Mouse (Mus musculus): ENCODE measurements around the gene Fam20c. TPM values are rescaled to one million over a fixed set of nuclear protein-coding genes. Genes with fewer than 3 reads are reported as not detected.

Fam20c gene
- polyA plus RNA-seq, 1 experiment from 2014 or later: 16.7 TPM

DNA sequence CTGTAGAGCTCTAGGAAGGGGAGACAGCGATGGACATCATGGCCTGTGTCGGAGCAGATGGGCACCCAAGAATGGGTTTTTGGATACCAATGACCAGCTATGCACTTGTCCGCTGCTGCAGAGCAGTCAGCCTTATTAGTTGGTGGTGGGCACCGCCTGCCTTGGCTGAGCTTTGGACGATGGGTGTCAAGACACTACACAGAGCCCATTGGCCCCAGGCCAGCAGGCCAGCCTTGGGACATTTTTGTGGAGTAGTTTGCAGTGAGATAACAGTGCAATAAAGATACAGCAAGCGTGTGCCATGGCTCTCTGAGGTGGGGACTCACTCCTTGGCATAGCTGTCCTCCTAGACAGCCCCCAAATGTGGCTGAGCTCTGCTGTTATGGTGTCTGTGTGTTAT, 55.5 kb downstream of the Fam20c start:
- WGBS: 96% methylated on average over 6 of the region's 6 CpGs
- Histone ChIP-seq H3K9ac (ENCODE audit: low read depth, low read length) (no peak overlapping the region), H3K9me3 (ENCODE audit: control insufficient read depth, low read length) (no peaks in the 10 kb centered on the region), H3K4me2 (ENCODE audit: low read depth, low read length) (no peak overlapping the region), H3K4me3 (ENCODE audit: low read depth, low read length) (no peak overlapping the region), H3K27ac (replicated peaks; ENCODE audit: low read depth, low read length) (no peak overlapping the region), H3K27me3 (replicated peaks; ENCODE audit: control insufficient read depth, insufficient read depth, low read length) (no peaks in the 10 kb centered on the region), H3K4me1 (ENCODE audit: control insufficient read depth, insufficient read depth, low read length) (no peaks in the 10 kb centered on the region), H3K36me3 (ENCODE audit: control insufficient read depth, insufficient read depth, low read length) (no peaks in the 10 kb centered on the region)
- DNase-seq (ENCODE audit: low spot score) (no peak), ATAC-seq (ENCODE audit: low read depth) (no peak)

DNA sequence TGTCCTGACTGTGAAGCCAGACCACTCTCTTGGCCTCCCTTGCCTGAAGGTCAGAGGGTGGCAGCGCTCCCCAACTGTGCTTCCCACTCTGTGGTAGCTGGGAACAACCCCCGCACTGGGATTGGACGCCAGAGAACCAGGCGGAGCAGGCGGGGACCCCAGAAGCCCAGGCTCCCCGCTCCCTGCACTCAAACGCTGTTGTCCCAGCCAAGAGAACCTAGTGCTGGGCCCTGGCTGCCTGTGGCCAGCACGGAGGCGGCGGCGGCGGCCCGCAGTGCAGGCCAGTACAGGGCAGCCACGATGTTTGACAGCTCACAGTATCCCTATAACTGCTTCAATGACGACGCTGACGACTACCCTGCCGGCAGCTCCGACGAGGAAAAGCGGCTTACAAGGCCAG, 65.5 kb downstream of the Fam20c start, which contains the start of gene Gm5294:
Gene Gm5294, plus strand, starts transcription at position 301 of the 400 bp plus-strand sequence.
- Histone ChIP-seq H3K9me3 (ENCODE audit: control insufficient read depth, low read length) (peaks cover 8% of the 10 kb centered on the region; the same call in 1 of the 2 replicates), H3K27me3 (replicated peaks; ENCODE audit: control insufficient read depth, insufficient read depth, low read length) (peaks cover 59% of the 10 kb centered on the region), H3K36me3 (ENCODE audit: control insufficient read depth, insufficient read depth, low read length) (no peaks in the 10 kb centered on the region), H3K4me1 (ENCODE audit: control insufficient read depth, insufficient read depth, low read length) (peaks cover 8% of the 10 kb centered on the region), H3K9ac (ENCODE audit: low read depth, low read length) (no peak within 1 kb of the TSS), H3K4me2 (ENCODE audit: low read depth, low read length) (peak within 1 kb of the TSS; percentile 66), H3K27ac (replicated peaks; ENCODE audit: low read depth, low read length) (no peak within 1 kb of the TSS), H3K4me3 (ENCODE audit: low read depth, low read length) (peak within 1 kb of the TSS; percentile 37)
- WGBS: 6% methylated on average over 18 of the region's 21 CpGs
- ATAC-seq (ENCODE audit: low read depth): no peak
- no peak for DNase-seq (ENCODE audit: low spot score)

DNA sequence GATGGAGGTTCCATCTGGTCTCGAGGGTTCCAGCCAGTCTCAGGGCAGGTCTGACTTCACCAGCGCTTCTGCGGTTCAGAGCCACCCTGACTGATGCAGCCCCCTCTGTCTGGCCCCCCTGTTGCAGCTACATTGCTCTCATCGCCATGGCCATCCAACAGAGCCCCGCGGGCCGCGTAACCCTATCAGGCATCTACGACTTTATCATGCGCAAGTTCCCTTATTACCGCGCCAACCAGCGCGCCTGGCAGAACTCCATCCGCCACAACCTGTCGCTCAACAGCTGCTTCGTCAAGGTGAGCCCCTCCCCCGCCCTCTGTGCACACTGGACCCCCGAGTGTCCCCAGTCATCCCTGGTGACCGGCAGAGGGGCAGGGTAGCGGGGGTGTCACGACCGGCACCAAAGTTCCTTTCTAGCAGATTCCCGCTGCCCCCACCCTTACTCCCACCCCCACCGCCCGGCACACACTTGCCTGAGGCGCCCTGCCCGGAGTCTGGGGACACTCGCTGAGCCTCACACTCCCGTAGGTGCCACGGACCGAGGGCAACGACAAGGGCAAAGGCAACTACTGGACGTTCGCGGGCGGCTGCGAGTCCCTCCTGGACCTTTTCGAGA, 66.5 kb downstream of the Fam20c start:
- no peak overlapping the region for H3K9ac ChIP-seq (ENCODE audit: low read depth, low read length)
- WGBS: 4% methylated on average over 37 of the region's 39 CpGs

DNA sequence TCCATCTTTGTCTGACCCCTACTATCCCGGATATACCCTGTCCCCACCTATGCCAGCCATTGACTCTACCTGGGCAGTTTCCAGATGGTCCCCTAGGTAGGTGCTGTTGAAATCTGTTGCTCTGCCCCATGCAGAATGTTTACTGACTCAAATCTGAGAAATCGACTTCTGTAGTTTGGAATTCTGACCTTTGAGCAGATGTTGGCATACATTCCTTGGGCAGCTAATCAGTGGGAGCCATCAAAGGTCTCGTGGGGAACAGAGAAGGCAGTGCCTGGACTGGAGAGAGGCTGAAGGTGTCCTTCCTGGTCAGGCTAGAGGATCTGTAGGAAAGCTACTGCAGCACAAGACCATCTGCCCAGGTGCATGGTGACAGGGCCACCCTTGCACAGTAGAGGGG, 70.8 kb downstream of the Fam20c start:
- DNase-seq (ENCODE audit: low spot score) (no peak), ATAC-seq (ENCODE audit: low read depth) (no peak)
- Histone ChIP-seq H3K27me3 (replicated peaks; ENCODE audit: control insufficient read depth, insufficient read depth, low read length) (peaks cover 47% of the 10 kb centered on the region), H3K9me3 (ENCODE audit: control insufficient read depth, low read length) (no peaks in the 10 kb centered on the region), H3K36me3 (ENCODE audit: control insufficient read depth, insufficient read depth, low read length) (no peaks in the 10 kb centered on the region), H3K9ac (ENCODE audit: low read depth, low read length) (no peak overlapping the region), H3K4me1 (ENCODE audit: control insufficient read depth, insufficient read depth, low read length) (peaks cover 8% of the 10 kb centered on the region), H3K4me2 (ENCODE audit: low read depth, low read length) (no peak overlapping the region), H3K4me3 (ENCODE audit: low read depth, low read length) (no peak overlapping the region), H3K27ac (replicated peaks; ENCODE audit: low read depth, low read length) (no peak overlapping the region)
- WGBS: 64% methylated on average over 3 of the region's 3 CpGs

More for the DNA sequence above, 66.5 kb downstream of the Fam20c start:
- H3K9me3 ChIP-seq (ENCODE audit: control insufficient read depth, low read length): peaks cover 4% of the 10 kb centered on the region; the same call in 1 of the 2 replicates
- DNase-seq (ENCODE audit: low spot score) (peak; percentile 22), ATAC-seq (ENCODE audit: low read depth) (no peak)
- peak overlapping the region; percentile 66 for H3K4me2 ChIP-seq (ENCODE audit: low read depth, low read length)
- peaks cover 8% of the 10 kb centered on the region for H3K4me1 ChIP-seq (ENCODE audit: control insufficient read depth, insufficient read depth, low read length)
- peaks cover 64% of the 10 kb centered on the region for H3K27me3 ChIP-seq (replicated peaks; ENCODE audit: control insufficient read depth, insufficient read depth, low read length)
- H3K36me3 ChIP-seq (ENCODE audit: control insufficient read depth, insufficient read depth, low read length): no peaks in the 10 kb centered on the region
- H3K27ac ChIP-seq (replicated peaks; ENCODE audit: low read depth, low read length): no peak overlapping the region
- peak overlapping the region; percentile 37 for H3K4me3 ChIP-seq (ENCODE audit: low read depth, low read length)

DNA sequence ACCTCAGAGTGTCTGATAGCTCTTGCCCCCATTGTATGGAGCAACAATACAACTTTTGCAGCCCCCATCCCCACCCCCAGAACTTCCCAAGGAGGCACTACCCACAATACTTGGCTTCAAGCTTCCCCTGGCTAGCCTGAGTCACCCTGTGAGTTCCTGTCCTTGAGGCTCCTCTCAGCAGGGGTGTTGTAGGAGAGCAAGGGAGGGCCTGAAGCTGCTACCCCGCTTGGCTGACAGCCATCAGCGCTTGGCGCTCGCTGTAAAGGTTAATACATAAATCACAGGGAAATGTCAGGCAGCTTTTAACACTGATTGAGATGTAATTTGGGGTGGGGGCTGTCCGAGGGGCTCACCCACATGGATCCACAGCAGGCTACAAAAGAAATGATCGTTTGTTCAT, 79.1 kb downstream of the Fam20c start:
- Histone ChIP-seq H3K27me3 (replicated peaks; ENCODE audit: control insufficient read depth, insufficient read depth, low read length) (no peaks in the 10 kb centered on the region), H3K9ac (ENCODE audit: low read depth, low read length) (0 out of 2 replicates have a peak overlapping the region, but pooled peaks have one; percentile 5), H3K4me3 (ENCODE audit: low read depth, low read length) (no peak overlapping the region), H3K36me3 (ENCODE audit: control insufficient read depth, insufficient read depth, low read length) (no peaks in the 10 kb centered on the region), H3K9me3 (ENCODE audit: control insufficient read depth, low read length) (no peaks in the 10 kb centered on the region), H3K4me2 (ENCODE audit: low read depth, low read length) (no peak overlapping the region), H3K4me1 (ENCODE audit: control insufficient read depth, insufficient read depth, low read length) (no peaks in the 10 kb centered on the region), H3K27ac (replicated peaks; ENCODE audit: low read depth, low read length) (no peak overlapping the region)
- ATAC-seq (ENCODE audit: low read depth) (no peak), DNase-seq (ENCODE audit: low spot score) (peak; percentile 54)
- 43% methylated on average over 6 of the region's 6 CpGs for WGBS

DNA sequence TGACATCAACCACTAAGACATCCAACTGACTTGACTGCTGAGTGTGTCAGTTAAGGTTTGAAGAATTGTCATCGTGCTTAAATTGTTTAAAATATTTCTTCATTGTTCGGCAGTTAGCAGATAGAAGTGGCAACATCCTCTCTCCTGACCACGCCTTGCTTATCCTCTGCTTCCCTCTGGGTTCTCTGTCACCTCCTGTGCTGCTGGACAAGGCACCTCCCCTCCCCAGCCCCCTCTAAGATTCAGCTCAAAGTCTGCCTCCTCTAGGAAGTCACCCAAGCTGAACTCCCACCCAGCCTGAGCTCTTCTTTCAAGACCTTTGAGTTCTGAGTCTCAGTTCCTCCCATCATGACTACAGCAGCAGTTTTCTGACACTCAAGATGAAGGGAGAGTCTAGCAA, 80.6 kb downstream of the Fam20c start:
- ATAC-seq (ENCODE audit: low read depth): no peak

DNA sequence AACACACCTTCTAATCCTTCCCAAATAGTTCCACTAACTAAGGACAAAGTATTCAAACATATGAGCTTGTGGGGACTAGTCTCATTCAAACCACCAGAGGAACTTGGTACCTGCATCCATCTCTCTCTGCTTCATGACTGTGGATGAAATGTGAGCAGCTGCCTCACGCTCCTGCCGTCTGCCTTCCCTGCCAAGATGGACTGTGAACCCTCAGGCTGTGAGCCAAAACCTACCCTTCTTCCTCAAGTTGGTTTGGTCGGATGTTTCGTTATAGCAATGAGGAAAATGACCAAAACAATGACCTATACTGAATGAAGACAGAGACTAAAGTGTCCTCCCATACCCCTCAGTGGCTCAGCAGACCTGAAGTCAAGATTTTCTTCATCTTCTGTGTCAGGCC, 86.7 kb downstream of the Fam20c start:
- ATAC-seq (ENCODE audit: low read depth): no peak

More for the DNA sequence above, 80.6 kb downstream of the Fam20c start:
- Histone ChIP-seq H3K4me1 (ENCODE audit: control insufficient read depth, insufficient read depth, low read length) (no peaks in the 10 kb centered on the region), H3K9me3 (ENCODE audit: control insufficient read depth, low read length) (no peaks in the 10 kb centered on the region), H3K4me3 (ENCODE audit: low read depth, low read length) (no peak overlapping the region), H3K36me3 (ENCODE audit: control insufficient read depth, insufficient read depth, low read length) (no peaks in the 10 kb centered on the region), H3K9ac (ENCODE audit: low read depth, low read length) (no peak overlapping the region), H3K27ac (replicated peaks; ENCODE audit: low read depth, low read length) (no peak overlapping the region), H3K4me2 (ENCODE audit: low read depth, low read length) (no peak overlapping the region), H3K27me3 (replicated peaks; ENCODE audit: control insufficient read depth, insufficient read depth, low read length) (no peaks in the 10 kb centered on the region)
- DNase-seq (ENCODE audit: low spot score): no peak
- 81% methylated on average over 3 of the region's 3 CpGs for WGBS

DNA sequence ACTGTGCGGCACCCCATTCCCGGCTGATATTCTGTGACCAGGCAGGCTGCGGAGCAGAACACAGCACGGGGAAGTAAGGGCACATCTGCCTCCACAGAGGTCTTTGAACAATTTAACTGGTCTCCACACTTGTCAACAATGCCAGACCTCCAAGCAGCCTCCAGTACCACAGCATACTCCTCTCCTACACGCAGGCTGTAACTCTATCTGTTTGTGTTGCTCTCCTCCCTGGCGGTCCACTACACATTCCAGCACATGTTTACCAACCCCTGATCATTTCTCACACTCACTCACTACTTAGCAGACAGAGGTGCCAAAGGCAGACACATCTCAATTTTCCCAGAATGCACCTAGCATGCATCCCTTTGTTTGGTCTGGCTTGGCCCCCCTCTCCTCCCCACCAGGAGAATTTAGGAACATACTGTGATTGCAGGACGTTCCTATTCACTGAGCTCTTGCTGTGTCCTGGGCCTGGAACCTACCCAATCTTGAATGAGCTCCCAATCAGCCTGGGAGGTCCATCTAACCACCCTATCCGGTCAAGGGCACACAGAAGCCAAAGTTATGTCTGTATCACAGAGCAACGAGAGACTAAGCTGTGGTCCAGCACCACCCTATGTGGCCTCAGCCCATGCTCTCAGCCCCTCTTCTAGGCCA, 89.0 kb downstream of the Fam20c start:
- Histone ChIP-seq H3K4me3 (ENCODE audit: low read depth, low read length) (no peak overlapping the region), H3K9me3 (ENCODE audit: control insufficient read depth, low read length) (0 out of 2 replicates have a peak, but pooled peaks cover 5% of the 10 kb centered on the region), H3K9ac (ENCODE audit: low read depth, low read length) (no peak overlapping the region), H3K4me2 (ENCODE audit: low read depth, low read length) (no peak overlapping the region), H3K4me1 (ENCODE audit: control insufficient read depth, insufficient read depth, low read length) (no peaks in the 10 kb centered on the region), H3K36me3 (ENCODE audit: control insufficient read depth, insufficient read depth, low read length) (no peaks in the 10 kb centered on the region), H3K27me3 (replicated peaks; ENCODE audit: control insufficient read depth, insufficient read depth, low read length) (no peaks in the 10 kb centered on the region), H3K27ac (replicated peaks; ENCODE audit: low read depth, low read length) (no peak overlapping the region)
- ATAC-seq (ENCODE audit: low read depth) (no peak), DNase-seq (ENCODE audit: low spot score) (no peak)
- WGBS: 62% methylated on average over 9 of the region's 9 CpGs

More for the DNA sequence above, 86.7 kb downstream of the Fam20c start:
- no peak overlapping the region for H3K27ac ChIP-seq (replicated peaks; ENCODE audit: low read depth, low read length)
- no peaks in the 10 kb centered on the region for H3K4me1 ChIP-seq (ENCODE audit: control insufficient read depth, insufficient read depth, low read length)
- H3K9ac ChIP-seq (ENCODE audit: low read depth, low read length): no peak overlapping the region
- no peaks in the 10 kb centered on the region for H3K27me3 ChIP-seq (replicated peaks; ENCODE audit: control insufficient read depth, insufficient read depth, low read length)
- H3K4me3 ChIP-seq (ENCODE audit: low read depth, low read length): no peak overlapping the region
- H3K36me3 ChIP-seq (ENCODE audit: control insufficient read depth, insufficient read depth, low read length): no peaks in the 10 kb centered on the region
- no peak for DNase-seq (ENCODE audit: low spot score)
- H3K9me3 ChIP-seq (ENCODE audit: control insufficient read depth, low read length): 0 out of 2 replicates have a peak, but pooled peaks cover 5% of the 10 kb centered on the region
- H3K4me2 ChIP-seq (ENCODE audit: low read depth, low read length): no peak overlapping the region
- WGBS: 92% methylated on average over 4 of the region's 4 CpGs

Data from embryonic facial prominence, embryonic 14.5 days (tissue).